Mouse (Mus musculus) kidney, postnatal 4 days (tissue): ENCODE data around the gene Fam222a.

Experiments used
- DNase-seq, 2 experiments: peaks; one replicate each; pipeline ENCODE4 v3.0.0; 2021; ENCODE audit warnings: mixed read lengths in 2 of 2

Fam222a gene

DNA sequence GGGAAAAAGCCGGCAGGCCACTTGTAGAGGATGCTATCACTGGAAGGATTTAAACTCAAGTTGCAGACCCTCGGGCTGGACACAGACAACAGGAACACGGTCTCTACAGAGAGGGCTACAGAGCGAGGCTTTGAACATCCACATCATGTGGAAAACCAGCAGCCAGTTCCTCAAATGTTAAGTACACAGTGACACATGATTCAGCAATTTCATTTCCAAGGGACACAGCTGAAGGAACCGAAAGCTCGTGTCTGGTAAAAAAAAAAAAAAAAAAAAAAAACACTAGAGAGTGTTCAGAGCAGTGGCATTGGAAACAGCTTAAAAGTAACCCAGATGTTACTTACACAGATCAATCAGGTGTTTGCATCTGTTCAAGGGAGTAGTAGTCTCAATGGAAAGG, 93.2 kb downstream of the Fam222a start:
- no peak for DNase-seq
